Mouse (Mus musculus) C2C12 (cell line): ENCODE results near the gene Rasal1. TPM values are rescaled to one million over a fixed set of nuclear protein-coding genes. Genes with fewer than 3 reads are reported as not detected.

Experiments used
- H3K27me3 ChIP-seq: one replicate; pipeline ENCODE4 v1.6.1; 2011; ENCODE audit not compliant: control insufficient read depth, insufficient read depth, insufficient read length
- H3K36me3 ChIP-seq: one replicate; pipeline ENCODE4 v1.6.1; 2011; ENCODE audit not compliant: control insufficient read depth, insufficient read depth
- H3K4me3 ChIP-seq: one replicate; pipeline ENCODE4 v1.5.1; 2011; ENCODE audit warnings: mild to moderate bottlenecking, control low read depth; ENCODE audit not compliant: poor library complexity, insufficient read depth, severe bottlenecking
- H3K79me2 ChIP-seq: one replicate; pipeline ENCODE4 v1.6.1; 2011; ENCODE audit not compliant: control insufficient read depth, insufficient read depth
- H3K79me3 ChIP-seq: one replicate; pipeline ENCODE4 v1.6.1; 2011; ENCODE audit warnings: low read depth, control low read depth
- H3ac ChIP-seq: one replicate; pipeline ENCODE3; 2011; ENCODE audit warnings: low read depth; ENCODE audit not compliant: control insufficient read depth, insufficient read length
- CEBPB ChIP-seq: IDR thresholded peaks from one replicate; pipeline ENCODE4 v1.6.1; 2011; ENCODE audit warnings: low read depth, mild to moderate bottlenecking, control low read depth, moderate library complexity
- CTCF ChIP-seq: IDR thresholded peaks from one replicate; pipeline ENCODE4 v1.5.1; 2011; ENCODE audit not compliant: control insufficient read depth, insufficient read depth, insufficient read length
- FOSL1 ChIP-seq: IDR thresholded peaks from one replicate; pipeline ENCODE4 v1.8.0; 2011; ENCODE audit warnings: mild to moderate bottlenecking, low read length; ENCODE audit not compliant: poor library complexity, insufficient read depth, severe bottlenecking
- MAX ChIP-seq: IDR thresholded peaks from one replicate; pipeline ENCODE4 v1.6.1; 2011; ENCODE audit warnings: mild to moderate bottlenecking, control low read depth
- MYOD1 ChIP-seq: IDR thresholded peaks from one replicate; pipeline ENCODE4 v1.6.1; 2011; ENCODE audit warnings: low read depth; ENCODE audit not compliant: control insufficient read depth, insufficient read length
- MYOG ChIP-seq: IDR thresholded peaks from one replicate; pipeline ENCODE4 v1.6.1; 2011; ENCODE audit not compliant: control insufficient read depth, insufficient read length; ENCODE audit errors: extremely low read depth
- USF1 ChIP-seq: IDR thresholded peaks from one replicate; pipeline ENCODE4 v1.6.1; 2011; ENCODE audit warnings: low read depth, mild to moderate bottlenecking, control low read depth, moderate library complexity
- polyA plus RNA-seq: library from polyadenylated mRNA; unstranded; fragments of >200 nt; fragmentation: generic; extraction: Trizol; gene quantifications from one replicate; pipeline ENCODE4 v1.2.1, GENCODE M21; 2012; ENCODE audit warnings: missing spikeins

The Rasal1 gene
- polyA plus RNA-seq, 1 experiment = not detected

GRCm38 (mm10) chr5:120653873-120654272, 5.3 kb downstream of the Rasal1 start:
- H3K79me2 ChIP-seq = no peaks in the 10 kb centered on the region
- H3K79me3 ChIP-seq = no peaks in the 10 kb centered on the region
- no peak overlapping the region for H3K4me3 ChIP-seq
- TF ChIP-seq USF1 (no peak), FOSL1 (no peak), MYOG (no peak), CTCF (no peak), MAX (no peak)
- no peaks in the 10 kb centered on the region for H3K36me3 ChIP-seq
- no peak overlapping the region for H3ac ChIP-seq
- H3K27me3 ChIP-seq = peaks cover 86% of the 10 kb centered on the region

- H3K4me3 ChIP-seq = no peak overlapping the region
- H3K79me2 ChIP-seq = no peaks in the 10 kb centered on the region
- H3K79me3 ChIP-seq = no peaks in the 10 kb centered on the region
- peaks cover 79% of the 10 kb centered on the region for H3K27me3 ChIP-seq
- no peak for TF ChIP-seq MYOG
- TF ChIP-seq MYOD1 = no peak
- TF ChIP-seq CTCF = no peak
- TF ChIP-seq FOSL1 = no peak
- no peak for TF ChIP-seq MAX
- TF ChIP-seq CEBPB = no peak
- no peak for TF ChIP-seq USF1
- no peak overlapping the region for H3ac ChIP-seq
- H3K36me3 ChIP-seq = no peaks in the 10 kb centered on the region
Measured at GRCm38 (mm10) chr5:120656281-120656751, 7.7 kb downstream of the Rasal1 start.

GRCm38 (mm10) chr5:120660816-120661215, 12.2 kb downstream of the Rasal1 start:
- no peaks in the 10 kb centered on the region for H3K79me3 ChIP-seq
- no peak overlapping the region for H3ac ChIP-seq
- TF ChIP-seq FOSL1 = no peak
- no peak for TF ChIP-seq MYOG
- TF ChIP-seq USF1 = no peak
- TF ChIP-seq MYOD1 = no peak
- no peak for TF ChIP-seq CTCF
- TF ChIP-seq MAX = no peak
- TF ChIP-seq CEBPB = no peak
- no peaks in the 10 kb centered on the region for H3K79me2 ChIP-seq
- H3K36me3 ChIP-seq = no peaks in the 10 kb centered on the region
- peaks cover 79% of the 10 kb centered on the region for H3K27me3 ChIP-seq
- H3K4me3 ChIP-seq = no peak overlapping the region

- no peaks in the 10 kb centered on the region for H3K79me2 ChIP-seq
- H3K4me3 ChIP-seq = no peak overlapping the region
- H3K27me3 ChIP-seq = peaks cover 61% of the 10 kb centered on the region
- no peak for TF ChIP-seq MYOD1
- no peak for TF ChIP-seq CEBPB
- no peak for TF ChIP-seq CTCF
- TF ChIP-seq FOSL1 = no peak
- no peak for TF ChIP-seq MAX
- no peak for TF ChIP-seq USF1
- TF ChIP-seq MYOG = no peak
- no peaks in the 10 kb centered on the region for H3K79me3 ChIP-seq
- no peaks in the 10 kb centered on the region for H3K36me3 ChIP-seq
- H3ac ChIP-seq = no peak overlapping the region
Measured at GRCm38 (mm10) chr5:120664888-120665287, 16.3 kb downstream of the Rasal1 start.

- H3K36me3 ChIP-seq = no peaks in the 10 kb centered on the region
- H3K79me2 ChIP-seq = no peaks in the 10 kb centered on the region
- TF ChIP-seq MYOD1 (no peak), MYOG (no peak), CEBPB (no peak), USF1 (no peak), MAX (no peak), FOSL1 (no peak), CTCF (no peak)
- no peaks in the 10 kb centered on the region for H3K79me3 ChIP-seq
- peaks cover 39% of the 10 kb centered on the region for H3K27me3 ChIP-seq
- no peak overlapping the region for H3K4me3 ChIP-seq
- H3ac ChIP-seq = no peak overlapping the region
Measured at GRCm38 (mm10) chr5:120668761-120669160, 20.1 kb downstream of the Rasal1 start.

GRCm38 (mm10) chr5:120670132-120670531, 21.5 kb downstream of the Rasal1 start:
- H3K79me2 ChIP-seq = no peaks in the 10 kb centered on the region

More at GRCm38 (mm10) chr5:120670132-120670531, 21.5 kb downstream of the Rasal1 start:
- Histone ChIP-seq H3K79me3 (no peaks in the 10 kb centered on the region), H3ac (no peak overlapping the region), H3K36me3 (no peaks in the 10 kb centered on the region), H3K27me3 (peaks cover 31% of the 10 kb centered on the region), H3K4me3 (no peak overlapping the region)
- TF ChIP-seq USF1 (no peak), CTCF (no peak), CEBPB (no peak), MYOD1 (no peak), MYOG (no peak), MAX (no peak), FOSL1 (no peak)
